Mouse (Mus musculus): ENCODE results near the gene Tmem30c.

The Tmem30c gene

GRCm38 (mm10) chr16:57292765-57293164 is at the start of gene Tmem30c:
Tmem30c (minus strand) TSS chr16:57292865.
- DNase-seq, result no peak

GRCm38 (mm10) chr16:57340613-57340898 is 47.9 kb upstream of the Tmem30c start:
- DNase-seq, result no peak

GRCm38 (mm10) chr16:57339765-57340612 is 47.3 kb upstream of the Tmem30c start:
- no peak for DNase-seq

- no peak for DNase-seq
These were observed 44.2 kb upstream of the Tmem30c start for GRCm38 (mm10) chr16:57336770-57337423.

- DNase-seq, result no peak
These were observed 39.6 kb upstream of the Tmem30c start for GRCm38 (mm10) chr16:57332301-57332700.

- DNase-seq, result no peak
These were observed 37.4 kb upstream of the Tmem30c start for GRCm38 (mm10) chr16:57330111-57330510.

- no peak for DNase-seq
These were observed 36.4 kb upstream of the Tmem30c start for GRCm38 (mm10) chr16:57329028-57329427.

GRCm38 (mm10) chr16:57326996-57327395 is 34.3 kb upstream of the Tmem30c start:
- DNase-seq, result no peak

- no peak for DNase-seq
These were observed 26.8 kb upstream of the Tmem30c start for GRCm38 (mm10) chr16:57319284-57320124.

- no peak for DNase-seq
These were observed 26.0 kb upstream of the Tmem30c start for GRCm38 (mm10) chr16:57318637-57319125.

GRCm38 (mm10) chr16:57317882-57318636 is 25.4 kb upstream of the Tmem30c start:
- DNase-seq, result no peak

GRCm38 (mm10) chr16:57317127-57317526 is 24.5 kb upstream of the Tmem30c start:
- DNase-seq, result no peak

GRCm38 (mm10) chr16:57315026-57315425 is 22.4 kb upstream of the Tmem30c start:
- no peak for DNase-seq

GRCm38 (mm10) chr16:57314236-57314635 is 21.6 kb upstream of the Tmem30c start:
- no peak for DNase-seq

GRCm38 (mm10) chr16:57313487-57313886 is 20.8 kb upstream of the Tmem30c start:
- DNase-seq, result no peak

- no peak for DNase-seq
These were observed 19.5 kb upstream of the Tmem30c start for GRCm38 (mm10) chr16:57312130-57312529.

GRCm38 (mm10) chr16:57305463-57305862 is 12.8 kb upstream of the Tmem30c start:
- DNase-seq, result no peak

- DNase-seq, result no peak
These were observed 11.1 kb upstream of the Tmem30c start for GRCm38 (mm10) chr16:57303716-57304115.

GRCm38 (mm10) chr16:57302792-57303698 is 10.4 kb upstream of the Tmem30c start:
- no peak for DNase-seq

- no peak for DNase-seq
These were observed 8.9 kb upstream of the Tmem30c start for GRCm38 (mm10) chr16:57301512-57302115.

All from right cerebral cortex, postnatal 14 days (tissue).